Mouse (Mus musculus) heart, postnatal 0 days (tissue): Measurements from ENCODE around the gene Slc7a8.

ENCODE experiments used
- CTCF ChIP-seq: IDR thresholded peaks from 2 replicates; pipeline ENCODE4 v1.5.1; 2016; ENCODE audit warnings: antibody characterized with exemption, control low read depth, low read depth
- EP300 ChIP-seq: IDR thresholded peaks from 2 replicates; pipeline ENCODE4 v1.6.1; 2016; ENCODE audit warnings: antibody characterized with exemption, low read depth

- TF ChIP-seq CTCF (no peak), EP300 (no peak)
Measured at GRCm38 (mm10) chr14:54737634-54738033, 44.1 kb downstream of the Slc7a8 start.
